Mouse (Mus musculus) G1E (cell line): ENCODE measurements at regions not wholly inside any gene's neighbourhood (a gene's known extent, or its start where the extent isn't known, plus 50 kb on each side); places are given as distances from the start of the nearest gene placed in this dataset.

ENCODE experiments used
- CTCF ChIP-seq: IDR thresholded peaks from 2 replicates; pipeline ENCODE4 v1.5.1; 2012; ENCODE audit warnings: low read depth, low read length, inconsistent platforms, mixed read lengths
- GATA1 ChIP-seq: IDR thresholded peaks from 2 replicates; pipeline ENCODE4 v1.6.1; 2012; ENCODE audit warnings: borderline replicate concordance, low read length, inconsistent platforms, mixed read lengths
- GATA2 ChIP-seq: IDR thresholded peaks from 2 replicates; pipeline ENCODE4 v1.6.1; 2012; ENCODE audit warnings: low read depth, low read length, inconsistent platforms, borderline replicate concordance
- POLR2AphosphoS5 ChIP-seq: IDR thresholded peaks from 2 replicates; pipeline ENCODE4 v1.6.1; 2012; ENCODE audit warnings: low read depth, low read length, inconsistent platforms; ENCODE audit not compliant: insufficient replicate concordance
- TAL1 ChIP-seq: conservative IDR thresholded peaks from 2 replicates; pipeline ENCODE4 v1.6.1; 2012; ENCODE audit warnings: low read depth, low read length, inconsistent platforms, mixed read lengths

DNA sequence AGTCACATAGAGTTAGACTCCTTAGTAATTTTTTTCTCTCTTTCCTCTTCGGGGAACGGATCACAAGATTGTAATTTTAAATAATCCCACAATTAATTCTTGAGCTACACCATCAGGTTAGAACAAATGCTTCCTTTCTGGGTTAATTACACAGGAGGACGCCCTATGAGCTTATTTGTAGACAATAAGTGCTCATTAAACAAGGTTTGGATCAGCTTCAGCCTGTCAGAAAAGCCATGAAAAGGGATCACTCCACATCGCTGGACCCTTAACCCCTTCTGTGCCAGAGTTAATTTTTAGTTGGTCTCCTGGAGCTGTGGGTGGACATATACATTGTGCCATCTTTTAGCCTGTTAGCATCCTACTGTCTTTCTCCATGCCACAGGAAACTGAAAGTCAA lies 131.4 kb downstream of the Gas1 start:
- no peak for TF ChIP-seq CTCF
- TF ChIP-seq GATA2 = no peak
- no peak for TF ChIP-seq GATA1
- TF ChIP-seq TAL1 = no peak
- TF ChIP-seq POLR2AphosphoS5 = no peak
